Mouse (Mus musculus): Measurements from ENCODE around the gene Wwc1. TPM values are rescaled to one million over a fixed set of nuclear protein-coding genes. Genes with fewer than 3 reads are reported as not detected.

Gene Wwc1
- polyA plus RNA-seq, 1 experiment from 2014 or later = 7.1 TPM

GRCm38 (mm10) chr11:35838345-35839338 is 141.7 kb downstream of the Wwc1 start:
- no peaks in the 10 kb centered on the region for H3K27me3 ChIP-seq
- peaks cover 27% of the 10 kb centered on the region for H3K36me3 ChIP-seq
- H3K9ac ChIP-seq = 0 out of 2 replicates have a peak overlapping the region, but pooled peaks have one; percentile 6
- peak overlapping the region; percentile 60 for H3K4me2 ChIP-seq
- H3K4me3 ChIP-seq (replicated peaks) = peak overlapping the region; percentile 35
- peaks cover 7% of the 10 kb centered on the region for H3K4me1 ChIP-seq
- ATAC-seq (replicated peaks; ENCODE audit: low FRiP score) = peak; percentile 93
- WGBS = 17% methylated on average over 28 of the region's 28 CpGs
- 0 out of 2 replicates have a peak overlapping the region, but pooled peaks have one; percentile 18 for H3K27ac ChIP-seq
- H3K9me3 ChIP-seq (replicated peaks) = no peaks in the 10 kb centered on the region

- H3K27ac ChIP-seq = 0 out of 2 replicates have a peak overlapping the region, but pooled peaks have one; percentile 18
- peaks cover 23% of the 10 kb centered on the region for H3K36me3 ChIP-seq
- H3K9me3 ChIP-seq (replicated peaks) = no peaks in the 10 kb centered on the region
- no peak overlapping the region for H3K9ac ChIP-seq
- no peak for ATAC-seq (replicated peaks; ENCODE audit: low FRiP score)
- no peaks in the 10 kb centered on the region for H3K27me3 ChIP-seq
- peak overlapping the region; percentile 35 for H3K4me3 ChIP-seq (replicated peaks)
- H3K4me2 ChIP-seq = peak overlapping the region; percentile 60
- peaks cover 16% of the 10 kb centered on the region for H3K4me1 ChIP-seq
- WGBS = 76% methylated on average over 5 of the region's 5 CpGs
These were observed 142.9 kb downstream of the Wwc1 start for GRCm38 (mm10) chr11:35837156-35838126.

DNA sequence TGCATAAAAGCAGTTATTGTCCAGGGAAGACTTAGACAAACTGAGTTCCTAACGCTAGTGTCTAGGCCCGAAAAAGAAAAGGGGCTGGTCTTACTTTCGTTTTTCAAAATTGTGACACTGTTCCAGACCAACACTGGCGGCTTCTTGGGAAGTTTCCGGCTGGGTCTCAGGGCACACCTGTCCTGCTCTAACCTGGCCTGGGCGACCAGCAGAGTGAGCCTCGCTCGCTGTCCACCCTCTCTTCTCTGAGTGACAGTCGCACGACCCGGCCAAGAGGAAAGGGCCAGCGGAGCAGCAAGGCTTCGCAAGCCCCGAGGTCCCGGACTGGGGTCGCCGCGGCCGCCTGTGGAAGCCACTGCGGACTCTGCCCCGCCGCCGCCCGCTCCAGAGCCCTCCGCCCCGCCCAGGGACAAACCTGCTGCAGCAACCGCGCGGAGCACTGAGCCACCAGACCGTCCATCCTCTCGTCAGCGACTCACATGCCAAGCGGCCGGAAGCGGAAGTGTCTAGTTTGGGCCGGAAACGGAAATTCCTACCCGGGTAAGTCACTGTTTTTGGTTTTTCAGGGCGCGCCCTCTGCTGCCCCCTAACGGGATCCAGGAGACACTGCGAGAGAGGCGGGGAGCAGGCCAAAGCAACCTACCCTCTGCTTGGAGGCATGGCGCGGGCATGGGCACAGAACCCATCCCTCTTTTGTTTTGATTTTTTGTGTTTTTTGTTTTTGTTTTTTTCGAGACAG is 146.1 kb downstream of the Wwc1 start, which contains the start of gene Rars:
TSS of gene Rars (minus strand) at position 485 of the 739 bp plus-strand sequence.
- ATAC-seq (replicated peaks; ENCODE audit: low FRiP score) = peak; percentile 84
- H3K27ac ChIP-seq = peak within 1 kb of the TSS; percentile 78
- peak within 1 kb of the TSS; percentile 71 for H3K4me3 ChIP-seq (replicated peaks)
- no peaks in the 10 kb centered on the region for H3K27me3 ChIP-seq
- 2% methylated on average over 46 of the region's 46 CpGs for WGBS
- peak within 1 kb of the TSS; percentile 62 for H3K4me2 ChIP-seq
- H3K36me3 ChIP-seq = peaks cover 35% of the 10 kb centered on the region
- no peaks in the 10 kb centered on the region for H3K9me3 ChIP-seq (replicated peaks)
- H3K9ac ChIP-seq = peak within 1 kb of the TSS; percentile 73
- peaks cover 16% of the 10 kb centered on the region for H3K4me1 ChIP-seq

DNA sequence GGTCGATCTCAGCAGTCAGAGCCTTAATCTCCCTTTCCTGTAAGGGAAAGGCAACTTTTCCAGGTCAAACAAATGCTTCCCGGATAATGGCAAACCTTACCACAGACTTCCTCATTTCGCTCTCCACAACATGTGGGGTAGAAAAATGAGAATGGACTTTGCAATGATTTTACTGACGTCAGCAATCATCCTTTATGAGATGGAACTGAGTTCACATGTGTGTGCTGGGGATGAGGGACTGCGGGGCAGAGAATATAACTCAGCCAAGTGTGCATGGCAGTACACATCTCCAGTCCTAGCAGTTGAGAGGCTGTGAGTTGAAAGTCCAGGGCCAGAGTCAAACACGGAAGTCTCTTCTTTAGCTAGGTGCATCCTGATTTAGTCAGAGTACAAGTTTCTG is 147.1 kb downstream of the Wwc1 start:
- Histone ChIP-seq H3K4me1 (peaks cover 15% of the 10 kb centered on the region), H3K4me3 (replicated peaks) (peak overlapping the region; percentile 71), H3K36me3 (peaks cover 44% of the 10 kb centered on the region), H3K9me3 (replicated peaks) (no peaks in the 10 kb centered on the region), H3K9ac (peak overlapping the region; percentile 73), H3K27ac (no peak overlapping the region), H3K4me2 (peak overlapping the region; percentile 62), H3K27me3 (no peaks in the 10 kb centered on the region)
- ATAC-seq (replicated peaks; ENCODE audit: low FRiP score) = no peak
- 81% methylated on average over 6 of the region's 6 CpGs for WGBS

GRCm38 (mm10) chr11:35832139-35832538 is 148.2 kb downstream of the Wwc1 start:
- no peaks in the 10 kb centered on the region for H3K9me3 ChIP-seq (replicated peaks)
- peaks cover 10% of the 10 kb centered on the region for H3K4me1 ChIP-seq
- H3K9ac ChIP-seq = no peak overlapping the region
- ATAC-seq (replicated peaks; ENCODE audit: low FRiP score) = no peak
- 75% methylated on average over 4 of the region's 4 CpGs for WGBS
- H3K4me3 ChIP-seq (replicated peaks) = no peak overlapping the region
- peaks cover 52% of the 10 kb centered on the region for H3K36me3 ChIP-seq
- H3K4me2 ChIP-seq = no peak overlapping the region
- no peaks in the 10 kb centered on the region for H3K27me3 ChIP-seq
- H3K27ac ChIP-seq = no peak overlapping the region

- no peak for ATAC-seq (replicated peaks; ENCODE audit: low FRiP score)
- Histone ChIP-seq H3K4me1 (no peaks in the 10 kb centered on the region), H3K9me3 (replicated peaks) (no peaks in the 10 kb centered on the region), H3K27me3 (no peaks in the 10 kb centered on the region), H3K4me2 (no peak overlapping the region), H3K9ac (no peak overlapping the region), H3K36me3 (peaks cover 94% of the 10 kb centered on the region), H3K27ac (no peak overlapping the region), H3K4me3 (replicated peaks) (no peak overlapping the region)
- 91% methylated on average over 6 of the region's 6 CpGs for WGBS
These were observed 152.6 kb downstream of the Wwc1 start for GRCm38 (mm10) chr11:35827714-35828113.

DNA sequence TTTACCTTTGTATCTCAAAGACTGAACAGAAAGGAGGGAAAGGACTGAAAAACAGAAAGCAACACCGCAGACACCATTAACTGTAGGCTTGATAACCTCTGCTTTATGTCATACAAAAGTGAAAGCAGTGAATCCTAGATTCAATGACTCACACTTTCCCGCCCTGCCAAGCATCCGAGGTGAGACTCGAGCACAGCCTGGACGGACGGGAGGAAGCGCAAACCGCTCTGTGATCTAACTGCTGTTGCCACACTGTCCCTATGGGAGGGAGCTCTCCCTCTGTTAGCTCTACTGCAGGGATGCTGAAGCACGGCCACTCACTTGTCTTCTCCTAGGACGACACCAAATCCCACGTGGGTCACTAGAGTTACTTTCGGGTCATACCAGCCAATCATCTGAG is 164.0 kb downstream of the Wwc1 start:
- H3K36me3 ChIP-seq = peaks cover 97% of the 10 kb centered on the region

GRCm38 (mm10) chr11:35811458-35811857 is 168.9 kb downstream of the Wwc1 start:
- no peak overlapping the region for H3K4me2 ChIP-seq
- no peaks in the 10 kb centered on the region for H3K9me3 ChIP-seq (replicated peaks)
- no peak overlapping the region for H3K4me3 ChIP-seq (replicated peaks)
- H3K4me1 ChIP-seq = no peaks in the 10 kb centered on the region
- H3K27me3 ChIP-seq = no peaks in the 10 kb centered on the region
- H3K9ac ChIP-seq = no peak overlapping the region
- H3K27ac ChIP-seq = no peak overlapping the region
- WGBS = 89% methylated on average over 10 of the region's 10 CpGs
- H3K36me3 ChIP-seq = peaks cover 100% of the 10 kb centered on the region
- ATAC-seq (replicated peaks; ENCODE audit: low FRiP score) = no peak

More for the DNA sequence above, 164.0 kb downstream of the Wwc1 start:
- H3K4me2 ChIP-seq = no peak overlapping the region
- WGBS = 91% methylated on average over 12 of the region's 12 CpGs
- H3K9ac ChIP-seq = no peak overlapping the region
- H3K4me1 ChIP-seq = no peaks in the 10 kb centered on the region
- no peaks in the 10 kb centered on the region for H3K27me3 ChIP-seq
- ATAC-seq (replicated peaks; ENCODE audit: low FRiP score) = no peak
- H3K27ac ChIP-seq = no peak overlapping the region
- H3K9me3 ChIP-seq (replicated peaks) = no peaks in the 10 kb centered on the region
- H3K4me3 ChIP-seq (replicated peaks) = no peak overlapping the region

GRCm38 (mm10) chr11:35801332-35801731 is 179.0 kb downstream of the Wwc1 start:
- Histone ChIP-seq H3K36me3 (peaks cover 4% of the 10 kb centered on the region; the same call in 1 of the 2 replicates), H3K4me2 (no peak overlapping the region), H3K27ac (no peak overlapping the region), H3K27me3 (peaks cover 39% of the 10 kb centered on the region), H3K9ac (no peak overlapping the region), H3K9me3 (replicated peaks) (no peaks in the 10 kb centered on the region), H3K4me1 (peaks cover 14% of the 10 kb centered on the region), H3K4me3 (replicated peaks) (no peak overlapping the region)
- ATAC-seq (replicated peaks; ENCODE audit: low FRiP score) = no peak
- WGBS = 74% methylated on average over 5 of the region's 5 CpGs

DNA sequence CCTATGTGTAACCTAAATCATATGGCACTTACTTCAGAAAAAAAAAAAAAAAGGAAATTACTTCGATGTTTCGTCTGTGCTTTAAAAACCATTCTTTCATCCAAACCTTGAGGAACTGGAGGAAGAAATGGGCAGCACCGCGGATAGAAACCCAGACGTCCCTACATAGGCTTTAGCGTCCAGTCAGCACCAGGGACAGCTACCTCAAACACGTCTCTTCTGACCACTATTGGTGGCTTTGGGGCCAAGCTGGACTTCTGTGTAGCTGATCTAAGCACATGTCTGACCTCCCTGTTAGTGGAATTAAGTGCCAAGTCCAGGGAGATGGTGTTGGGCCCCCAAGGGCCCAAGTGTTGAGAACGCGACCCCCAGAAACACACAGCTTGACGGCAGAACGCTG is 181.5 kb downstream of the Wwc1 start, which contains the start of gene Fbll1:
TSS of gene Fbll1 (minus strand) at position 11 of the 400 bp plus-strand sequence.
- peak within 1 kb of the TSS; percentile 71 for H3K4me2 ChIP-seq
- WGBS = 16% methylated on average over 11 of the region's 11 CpGs
- peak within 1 kb of the TSS; percentile 42 for H3K4me3 ChIP-seq (replicated peaks)
- H3K27ac ChIP-seq = no peak within 1 kb of the TSS
- no peak for ATAC-seq (replicated peaks; ENCODE audit: low FRiP score)
- H3K27me3 ChIP-seq = peaks cover 56% of the 10 kb centered on the region
- H3K36me3 ChIP-seq = no peaks in the 10 kb centered on the region
- H3K9ac ChIP-seq = no peak within 1 kb of the TSS
- H3K9me3 ChIP-seq (replicated peaks) = no peaks in the 10 kb centered on the region
- H3K4me1 ChIP-seq = peaks cover 14% of the 10 kb centered on the region

DNA sequence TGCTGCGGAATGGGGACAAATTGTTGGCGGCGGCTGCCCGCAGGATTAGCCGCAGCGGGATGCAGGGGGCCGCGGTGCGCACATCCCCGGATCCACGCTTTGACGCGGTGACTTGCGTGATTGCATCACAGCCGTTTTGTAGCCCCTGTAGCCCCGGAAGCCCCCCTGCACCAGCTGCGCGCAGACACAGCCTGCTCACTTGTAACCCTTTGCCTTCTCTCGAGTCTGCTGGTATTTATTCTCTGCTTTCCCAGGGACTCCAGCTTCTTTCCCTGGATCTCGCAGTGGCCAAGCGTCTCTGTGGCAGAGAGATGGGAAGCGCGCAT is 181.9 kb downstream of the Wwc1 start:
- ATAC-seq (replicated peaks; ENCODE audit: low FRiP score) = no peak

More for the DNA sequence above, 181.9 kb downstream of the Wwc1 start:
- Histone ChIP-seq H3K36me3 (no peaks in the 10 kb centered on the region), H3K4me1 (peaks cover 14% of the 10 kb centered on the region), H3K27ac (no peak overlapping the region), H3K27me3 (peaks cover 56% of the 10 kb centered on the region), H3K9me3 (replicated peaks) (no peaks in the 10 kb centered on the region), H3K4me3 (replicated peaks) (peak overlapping the region; percentile 42), H3K4me2 (peak overlapping the region; percentile 71), H3K9ac (no peak overlapping the region)
- 4% methylated on average over 23 of the region's 23 CpGs for WGBS

All from kidney, embryonic 15.5 days (tissue).